ENCODE assay signal across 16 mouse cellular contexts in genomic region chr5:28453523-28453922, GRCm38 (mm10). TPM values are rescaled to one million over a fixed set of nuclear protein-coding genes. Genes with fewer than 3 reads are reported as not detected.
"Had no signal": no experiment of that assay in that cellular context is flagged by ENCODE, and none has a peak within 500 bp of the region (broad histone marks: within the 10 kb centered on the region; RNA-seq: fewer than 3 reads in every experiment).

No protein-coding gene starts in this region.

- H3K4me3 ChIP-seq: layer of hippocampus, adult 2 months; liver, embryonic 15.5 days; midbrain, embryonic 12.5 days had no signal

- ATAC-seq: intestine, postnatal 0 days; lung, postnatal 0 days had no signal

- H3K9me3 ChIP-seq: liver, embryonic 15.5 days; midbrain, embryonic 12.5 days had no signal

- H3K27ac ChIP-seq: layer of hippocampus, adult 2 months; liver, embryonic 15.5 days; midbrain, embryonic 12.5 days had no signal

- DNase-seq: kidney, adult 9 months; kidney, postnatal 10 days; kidney, postnatal 4 days; left cerebral cortex, postnatal 4 days; lung, adult 2 months; right cerebral cortex, adult 18-20 months; right cerebral cortex, postnatal 25 days; thymus, adult 2 months; thymus, postnatal 36 days had no signal

- H3K4me1 ChIP-seq: liver, embryonic 15.5 days had no signal

- H3K4me2 ChIP-seq: liver, embryonic 11.5 days; liver, embryonic 15.5 days; midbrain, embryonic 12.5 days had no signal

- H3K36me3 ChIP-seq: liver, embryonic 15.5 days; midbrain, embryonic 12.5 days had no signal

- H3K9ac ChIP-seq: liver, embryonic 15.5 days; midbrain, embryonic 12.5 days had no signal

RNA-seq across cellular contexts. Expression of gene Shh, which starts 13.5 kb away (rescaled TPM):
- total RNA-seq: megakaryocyte, adult 5-6 weeks had no signal
- polyA plus RNA-seq: liver, embryonic 15.5 days had no signal
